In the genomic region with DNA sequence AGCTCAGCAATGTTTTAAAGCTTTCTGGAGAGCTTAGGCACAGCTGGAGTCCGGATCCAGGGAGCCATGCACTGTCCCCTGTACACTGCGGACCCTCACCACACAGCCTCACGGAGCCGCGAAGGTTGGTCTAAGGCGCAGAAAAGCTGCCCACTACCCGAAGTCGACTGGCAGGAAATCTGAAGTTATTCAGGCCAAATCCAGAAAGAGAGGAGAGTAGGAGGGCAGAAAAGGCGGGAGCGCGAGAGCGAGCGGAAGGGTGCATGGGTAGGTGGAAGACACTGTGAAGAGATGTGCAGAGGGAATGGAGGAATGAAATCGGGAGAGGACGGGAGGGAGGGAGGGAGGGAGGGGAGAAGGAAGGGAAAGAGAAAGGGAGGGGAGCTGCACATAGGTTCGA, we compare ENCODE assay signal across 8 mouse cellular contexts. TPM values are rescaled to one million over a fixed set of nuclear protein-coding genes. Genes with fewer than 3 reads are reported as not detected.
A peak's percentile ranks its signal among the peaks of the same experiment; 100 is the strongest.
DNase-seq lines count a peak whose midpoint lies in the region; ATAC-seq and TF ChIP-seq lines count a peak whose summit lies in the region.

No protein-coding gene starts in this region.

- no peak for DNase-seq in heart, adult 8-10 months (ENCODE audit: low spot score)
- no peak for DNase-seq in G1E (ENCODE audit: low spot score)
- peak; percentile 67 for DNase-seq in forebrain, embryonic 11.5 days (ENCODE audit: low spot score)
- no peak for DNase-seq in limb, embryonic 10.5 days (ENCODE audit: low spot score)
- no peak for DNase-seq in urinary bladder, adult 2 months (ENCODE audit: low spot score)

- ATAC-seq in heart, embryonic 15.5 days (replicated peaks; ENCODE audit: insufficient number of reproducible peaks, insufficient read depth, low FRiP score, low read depth) = peak; percentile 16; the same call in 1 of the 2 replicates
- no peak for ATAC-seq in G1E (ENCODE audit: extremely low read depth, insufficient number of reproducible peaks, low FRiP score, poor library complexity, severe bottlenecking)
- peak; percentile 71 for ATAC-seq in forebrain, embryonic 11.5 days (replicated peaks; ENCODE audit: low FRiP score)
- ATAC-seq in neural tube, embryonic 15.5 days (ENCODE audit: low FRiP score) = peak; percentile 73
- ATAC-seq in monocyte, adult 5-6 weeks (replicated peaks; ENCODE audit: insufficient number of reproducible peaks, low FRiP score, low TSS enrichment, poor library complexity, severe bottlenecking) = no peak

- peak overlapping the region; percentile 84 for H3K4me2 ChIP-seq in heart, embryonic 15.5 days
- H3K4me2 ChIP-seq in forebrain, embryonic 11.5 days (ENCODE audit: low read depth, low read length, severe bottlenecking) = peak overlapping the region; percentile 83
- peak overlapping the region; percentile 85 for H3K4me2 ChIP-seq in neural tube, embryonic 15.5 days

- no peaks in the 10 kb centered on the region for H3K9me3 ChIP-seq in heart, embryonic 15.5 days (replicated peaks)
- no peaks in the 10 kb centered on the region for H3K9me3 ChIP-seq in G1E (replicated peaks)
- no peaks in the 10 kb centered on the region for H3K9me3 ChIP-seq in forebrain, embryonic 11.5 days (ENCODE audit: control insufficient read depth, low read length)
- H3K9me3 ChIP-seq in limb, embryonic 10.5 days (replicated peaks) = no peaks in the 10 kb centered on the region
- H3K9me3 ChIP-seq in neural tube, embryonic 15.5 days (replicated peaks) = no peaks in the 10 kb centered on the region

- no peak for TF ChIP-seq CTCF in G1E (IDR thresholded peaks at IDR 0.05; ENCODE audit: low read depth, low read length)

- H3K27ac ChIP-seq in heart, embryonic 15.5 days = no peak overlapping the region
- H3K27ac ChIP-seq in forebrain, embryonic 11.5 days (ENCODE audit: low read depth, low read length) = no peak overlapping the region
- peak overlapping the region; percentile 88 for H3K27ac ChIP-seq in limb, embryonic 10.5 days
- peak overlapping the region; percentile 82 for H3K27ac ChIP-seq in neural tube, embryonic 15.5 days (replicated peaks)

- peak overlapping the region; percentile 41 for H3K9ac ChIP-seq in heart, embryonic 15.5 days
- peak overlapping the region; percentile 72 for H3K9ac ChIP-seq in forebrain, embryonic 11.5 days (ENCODE audit: low read length)
- H3K9ac ChIP-seq in neural tube, embryonic 15.5 days (replicated peaks) = peak overlapping the region; percentile 60

- no peaks in the 10 kb centered on the region; the same call in 1 of the 2 replicates for H3K27me3 ChIP-seq in heart, embryonic 15.5 days
- H3K27me3 ChIP-seq in G1E (ENCODE audit: insufficient read depth, low read length) = peaks cover 26% of the 10 kb centered on the region
- H3K27me3 ChIP-seq in forebrain, embryonic 11.5 days (ENCODE audit: control insufficient read depth, insufficient read depth, low read length) = no peaks in the 10 kb centered on the region
- H3K27me3 ChIP-seq in limb, embryonic 10.5 days (ENCODE audit: low read depth, poor library complexity, severe bottlenecking) = peaks cover 15% of the 10 kb centered on the region
- H3K27me3 ChIP-seq in neural tube, embryonic 15.5 days (replicated peaks) = peaks cover 11% of the 10 kb centered on the region; the same call in 1 of the 2 replicates

- H3K36me3 ChIP-seq in heart, embryonic 15.5 days = no peaks in the 10 kb centered on the region
- H3K36me3 ChIP-seq in G1E (replicated peaks) = no peaks in the 10 kb centered on the region
- no peaks in the 10 kb centered on the region for H3K36me3 ChIP-seq in forebrain, embryonic 11.5 days (ENCODE audit: control insufficient read depth, insufficient read depth, low read length)
- H3K36me3 ChIP-seq in limb, embryonic 10.5 days = no peaks in the 10 kb centered on the region
- H3K36me3 ChIP-seq in neural tube, embryonic 15.5 days = no peaks in the 10 kb centered on the region

- peaks cover 9% of the 10 kb centered on the region for H3K4me1 ChIP-seq in heart, embryonic 15.5 days (replicated peaks)
- H3K4me1 ChIP-seq in G1E (ENCODE audit: insufficient read depth, low read depth, low read length) = peaks cover 10% of the 10 kb centered on the region
- no peaks in the 10 kb centered on the region for H3K4me1 ChIP-seq in forebrain, embryonic 11.5 days (replicated peaks; ENCODE audit: control insufficient read depth, insufficient read depth, low read length)
- peaks cover 14% of the 10 kb centered on the region for H3K4me1 ChIP-seq in limb, embryonic 10.5 days
- H3K4me1 ChIP-seq in neural tube, embryonic 15.5 days = peaks cover 16% of the 10 kb centered on the region

- under 1% methylated on average over 16 of the region's 16 CpGs for WGBS in heart, embryonic 15.5 days
- under 1% methylated on average over 16 of the region's 16 CpGs for WGBS in forebrain, embryonic 11.5 days
- WGBS in limb, embryonic 10.5 days = 1% methylated on average over 16 of the region's 16 CpGs
- 2% methylated on average over 16 of the region's 16 CpGs for WGBS in neural tube, embryonic 15.5 days

- peak overlapping the region; percentile 39 for H3K4me3 ChIP-seq in heart, embryonic 15.5 days
- H3K4me3 ChIP-seq in G1E (ENCODE audit: low read depth, low read length) = peak overlapping the region; percentile 64; the same call in 1 of the 2 replicates
- H3K4me3 ChIP-seq in forebrain, embryonic 11.5 days (ENCODE audit: low read depth, low read length) = peak overlapping the region; percentile 36
- H3K4me3 ChIP-seq in limb, embryonic 10.5 days = peak overlapping the region; percentile 58
- peak overlapping the region; percentile 43 for H3K4me3 ChIP-seq in neural tube, embryonic 15.5 days (replicated peaks)

RNA-seq across cellular contexts. Expression of a gene that starts 51.2 kb away (rescaled TPM):
- polyA plus RNA-seq in heart, embryonic 15.5 days (2015; fragmentation: Nextera tagmentation; extraction: Ambion mirVana) = 5.7 and 6.7 TPM in 2 replicates
- 1 to 10 TPM; 3.6 to 6.0 (median 4.0) TPM for total RNA-seq in heart, adult 8-10 months (2022)
- 0.68 and 1.2 TPM in 2 replicates for total RNA-seq in G1E (2014; fragmentation: Nextera tagmentation)
- total RNA-seq in G1E (2017) = 4.5 and 4.6 TPM in 2 replicates
- 1.8 and 2.1 TPM in 2 replicates for polyA plus RNA-seq in G1E (2012)
- polyA plus RNA-seq in forebrain, embryonic 11.5 days (2014; fragmentation: Nextera tagmentation; extraction: Ambion mirVana) = 11.4 and 12.9 TPM in 2 replicates
- polyA plus RNA-seq in limb, embryonic 10.5 days (2016; fragmentation: Nextera tagmentation; extraction: Ambion mirVana) = 18.7 and 19.5 TPM in 2 replicates
- 4.7 and 5.7 TPM in 2 replicates for polyA plus RNA-seq in neural tube, embryonic 15.5 days (2015; fragmentation: Nextera tagmentation; extraction: Ambion mirVana)
- 0.75 to 5.1 TPM (median 2.6 TPM) in 3 replicates for total RNA-seq in monocyte, adult 5-6 weeks (2017)
- 5.8 and 6.2 TPM in 2 replicates for polyA plus RNA-seq in urinary bladder, adult 2 months (2012; rRNA removed)

Comparison
In these comparisons a context has a peak if more than half of its experiments do, and no peak if none do; other contexts are left out.
1. ATAC-seq: peak in heart, embryonic 15.5 days (single experiment), forebrain, embryonic 11.5 days (single experiment) and neural tube, embryonic 15.5 days (single experiment); none in G1E (single experiment) and monocyte, adult 5-6 weeks (single experiment).
2. H3K27ac ChIP-seq: peak in limb, embryonic 10.5 days (single experiment) and neural tube, embryonic 15.5 days (single experiment); none in heart, embryonic 15.5 days (single experiment) and forebrain, embryonic 11.5 days (single experiment).
3. Peak in every context shown above with its lines, with median percentiles within 50 percentile points of each other: H3K4me2 ChIP-seq, H3K4me3 ChIP-seq and H3K9ac ChIP-seq.